Mouse (Mus musculus): ENCODE results near the gene Paqr7.
A peak's percentile ranks its signal among the peaks of the same experiment; 100 is the strongest.

Gene Paqr7

GRCm38 (mm10) chr4:134534932-134535786 is 38.7 kb downstream of the Paqr7 start, which contains the start of gene Mtfr1l:
Gene Mtfr1l, minus strand, starts transcription at chr4:134535387.
- peak; percentile 93 to 94 for DNase-seq (ENCODE audit: low spot score in 2 of 2)

- DNase-seq (ENCODE audit: low spot score in 2 of 2): no peak
These were observed 39.3 kb downstream of the Paqr7 start for GRCm38 (mm10) chr4:134535787-134536151.

DNA sequence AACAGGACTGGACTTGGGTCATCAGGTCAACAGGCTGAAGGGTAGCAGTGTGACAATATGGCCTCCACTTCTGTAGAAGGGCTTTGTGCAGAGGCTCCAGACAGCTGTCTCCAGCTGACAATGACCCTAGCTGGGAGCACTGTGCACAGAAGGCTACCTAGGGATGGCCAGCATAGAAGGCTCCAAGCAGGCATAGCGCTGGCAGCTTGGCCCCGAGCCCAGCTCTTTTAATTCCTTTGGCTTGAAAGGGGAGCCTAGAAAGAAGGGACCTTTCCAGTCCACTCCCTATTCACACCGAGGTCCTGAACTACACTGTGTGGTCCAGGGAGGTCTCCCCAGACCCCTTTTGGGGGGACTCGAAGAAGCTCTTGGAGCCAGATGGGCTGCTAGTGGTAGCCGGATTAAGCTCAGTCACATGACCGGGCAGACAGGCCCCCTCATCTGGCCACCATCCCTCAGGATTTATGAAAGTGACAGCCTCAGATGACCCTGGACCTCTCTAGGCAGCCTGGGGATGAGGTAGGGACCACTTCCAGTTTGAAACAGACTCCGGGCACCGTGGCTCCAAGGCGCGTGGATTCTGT is 42.6 kb downstream of the Paqr7 start:
- DNase-seq (ENCODE audit: low spot score in 2 of 2): no peak

- DNase-seq (ENCODE audit: low spot score in 2 of 2): peak; percentile 23 to 25
These were observed 46.2 kb downstream of the Paqr7 start for GRCm38 (mm10) chr4:134542726-134543125.

DNA sequence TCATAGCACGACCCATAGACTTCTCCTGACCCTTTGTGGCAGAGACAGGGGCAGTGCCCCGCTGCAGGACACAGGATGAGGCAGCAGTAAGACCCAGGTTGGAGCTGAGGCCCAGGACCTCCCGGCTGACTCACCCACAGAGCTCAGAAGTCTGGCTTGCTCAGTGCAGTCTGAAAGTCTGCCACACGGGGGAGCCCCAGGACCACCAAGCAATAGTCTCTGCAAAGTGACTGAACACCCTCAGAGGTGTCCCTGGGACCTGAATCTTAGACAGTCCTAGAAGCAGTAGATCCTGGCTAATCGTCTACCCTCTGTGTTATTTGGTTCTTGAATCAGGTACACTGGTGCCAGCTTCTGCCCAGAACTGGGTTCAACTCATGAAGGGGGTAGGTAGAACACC is 46.8 kb downstream of the Paqr7 start:
- peak; percentile 81 to 96 for DNase-seq (ENCODE audit: low spot score in 2 of 2)

DNA sequence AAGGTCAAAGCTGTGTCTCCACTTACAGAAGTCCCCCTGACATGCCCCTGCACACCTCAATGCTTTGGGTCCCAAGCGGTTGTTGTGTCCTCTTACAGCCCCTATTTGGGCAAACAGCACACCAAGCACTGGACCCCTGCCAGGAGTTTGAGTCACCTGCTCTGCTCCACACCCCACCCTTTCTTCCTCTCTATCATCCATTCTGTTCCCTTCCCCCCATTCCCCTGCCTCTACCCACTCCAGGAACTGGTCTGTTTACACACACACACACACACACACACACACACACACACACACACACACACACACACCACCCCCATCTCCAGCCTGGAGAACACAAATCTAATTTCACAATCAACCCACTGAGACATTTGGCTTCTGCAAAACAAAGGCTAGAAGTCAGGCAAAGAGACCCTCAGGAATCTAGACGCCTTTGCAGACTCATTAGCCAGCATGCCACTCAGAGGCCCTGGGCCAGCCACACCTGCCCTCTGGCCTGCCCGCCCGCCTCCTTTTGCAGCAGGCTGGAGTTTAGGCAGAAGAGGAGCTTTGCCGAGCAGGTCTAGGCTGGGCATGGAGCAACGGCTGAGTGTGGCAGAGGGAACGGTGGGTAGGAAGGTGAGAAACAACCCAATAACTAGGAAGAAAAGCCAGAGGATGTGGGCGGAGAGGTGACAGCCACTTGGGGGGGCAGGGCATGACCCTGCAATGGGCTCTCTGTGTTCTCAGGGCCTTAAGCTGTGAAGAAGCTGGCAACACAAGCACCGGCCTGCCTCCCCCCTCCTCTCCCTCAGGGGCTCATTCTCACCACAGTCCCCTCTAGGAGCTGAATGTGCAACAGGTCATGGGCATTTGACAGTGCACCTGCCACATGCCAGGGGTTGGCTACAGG is 50.6 kb downstream of the Paqr7 start:
- no peak for DNase-seq (ENCODE audit: low spot score in 2 of 2)

DNA sequence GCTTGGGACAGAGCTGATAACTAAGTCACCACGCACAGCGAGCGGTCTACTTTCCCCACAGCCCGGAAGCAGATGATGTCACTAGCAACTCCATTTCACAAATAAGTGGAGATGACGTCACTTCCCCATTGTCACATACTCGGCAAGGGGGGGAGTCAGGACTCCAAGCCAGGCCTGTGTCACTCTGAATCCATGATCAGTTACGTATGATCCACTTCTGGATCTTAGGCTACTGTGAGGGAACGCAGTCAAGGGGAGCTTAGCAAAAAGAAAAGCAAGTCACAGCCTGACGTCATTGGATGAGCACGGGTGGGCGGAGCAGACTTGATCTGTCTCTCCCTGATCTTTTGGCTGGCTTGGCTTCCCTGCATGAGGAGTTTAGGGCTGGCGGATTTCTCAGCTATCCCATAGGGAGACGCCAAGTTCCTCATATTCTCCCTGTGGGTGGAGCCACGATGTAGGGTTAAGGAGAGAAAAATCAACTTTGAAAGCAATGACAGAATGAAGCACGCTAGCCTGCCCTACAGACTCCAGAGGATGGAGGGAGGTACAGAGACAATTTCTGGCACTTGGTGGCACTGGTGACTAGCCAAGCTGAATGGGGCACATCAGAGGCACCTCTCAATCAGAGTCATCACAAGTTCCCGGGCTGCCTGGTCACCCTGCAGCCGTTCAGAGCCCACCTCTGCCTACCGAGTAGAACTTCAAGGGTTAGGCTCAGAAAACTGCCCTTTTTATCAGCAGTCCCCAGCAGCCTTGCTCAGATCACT is 51.9 kb downstream of the Paqr7 start:
- DNase-seq (ENCODE audit: low spot score in 2 of 2): no peak

DNA sequence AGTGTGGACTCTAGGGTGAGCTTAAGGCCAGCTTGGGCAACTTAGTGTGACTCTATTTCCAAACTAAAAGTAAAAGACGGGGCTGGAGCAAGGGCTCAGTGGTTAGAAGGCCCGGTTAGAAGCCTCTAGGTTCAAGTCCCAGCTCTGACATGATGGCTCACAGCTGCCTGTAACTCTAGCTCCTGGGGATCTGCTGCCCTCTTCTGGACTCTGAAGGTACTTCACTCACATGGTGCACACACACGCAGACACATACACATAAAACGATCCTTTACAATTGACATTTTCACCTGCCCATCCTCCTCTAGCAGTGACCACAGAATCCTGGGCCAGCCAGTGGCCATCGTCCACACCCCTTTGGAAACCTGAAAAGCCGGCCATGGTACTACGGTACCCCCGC is 53.4 kb downstream of the Paqr7 start:
- no peak for DNase-seq (ENCODE audit: low spot score in 2 of 2)

DNA sequence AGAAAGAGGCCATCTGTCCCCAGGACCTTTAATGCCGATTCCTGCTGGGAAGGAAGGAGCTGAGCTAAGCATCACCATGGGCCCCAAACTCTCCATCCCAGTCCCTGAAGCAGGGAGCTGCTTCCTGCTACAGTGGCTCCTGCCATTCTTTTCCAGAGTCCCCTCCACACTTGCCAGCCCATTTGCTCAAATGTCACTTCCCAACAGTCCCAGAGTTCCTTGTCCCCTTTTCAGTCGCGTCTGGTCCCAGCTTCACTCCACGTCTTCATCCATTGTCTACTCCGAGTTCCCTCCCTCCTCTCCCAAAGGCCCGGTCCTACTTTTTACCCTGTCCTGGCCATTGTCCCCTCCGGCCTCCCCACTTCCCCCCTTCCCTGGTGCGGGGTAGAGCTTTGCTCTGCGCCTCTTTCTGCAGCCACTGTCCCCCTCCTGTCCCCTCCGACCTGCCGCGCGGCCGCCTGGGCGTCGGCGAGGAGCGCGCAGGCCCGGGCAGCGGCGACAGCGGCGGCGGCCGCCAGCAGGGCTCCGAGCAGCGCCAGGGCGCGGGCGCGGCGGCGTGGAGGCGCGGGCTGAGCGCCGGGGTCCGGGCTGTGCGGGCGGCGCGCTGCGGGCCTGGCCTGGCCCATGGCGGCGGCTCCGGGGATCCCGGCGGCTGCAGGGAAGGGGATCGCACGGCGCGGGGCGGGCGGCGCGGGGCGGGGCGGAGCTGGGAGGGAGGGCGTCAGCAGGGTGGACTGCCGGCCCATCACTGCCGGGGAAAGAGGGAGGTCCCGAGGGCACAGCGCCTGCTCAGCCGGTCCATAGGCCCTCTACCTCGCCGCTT is 55.2 kb downstream of the Paqr7 start, which contains the start of gene Selenon:
Selenon (minus strand) TSS at position 673 of the 823 bp plus-strand sequence.
- DNase-seq (ENCODE audit: low spot score in 2 of 2): no peak

- no peak for DNase-seq (ENCODE audit: low spot score in 2 of 2)
These were observed 57.1 kb downstream of the Paqr7 start for GRCm38 (mm10) chr4:134553631-134554030.

DNA sequence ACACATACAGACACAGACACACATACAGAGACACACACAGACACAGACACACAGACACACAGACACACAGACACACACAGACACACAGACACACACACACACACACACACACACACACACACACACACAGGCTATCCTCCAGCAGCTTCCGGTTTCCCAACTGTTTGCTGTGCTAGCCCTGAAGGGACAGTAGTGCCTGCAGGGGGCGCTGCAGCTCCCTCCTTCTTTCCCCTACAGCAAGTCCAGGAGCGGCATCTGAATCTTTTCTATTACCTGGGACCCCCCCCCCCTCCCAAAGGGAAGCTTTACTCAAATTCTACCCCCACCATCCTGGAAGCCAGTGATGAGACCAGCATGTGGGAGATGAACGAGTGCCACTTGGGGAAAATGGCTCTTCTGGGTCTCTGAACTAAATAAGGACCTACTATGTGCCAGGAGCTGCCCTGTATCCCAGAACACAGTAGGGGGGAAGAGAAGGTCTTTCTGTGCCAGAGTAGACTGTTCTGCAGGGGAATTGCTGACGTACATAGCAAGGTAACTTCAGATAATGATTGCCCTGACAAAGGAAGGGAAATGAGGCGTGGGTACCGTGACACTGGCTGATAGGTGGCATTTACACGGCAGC is 59.6 kb downstream of the Paqr7 start:
- no peak for DNase-seq (ENCODE audit: low spot score in 2 of 2)

GRCm38 (mm10) chr4:134557626-134558249 is 61.2 kb downstream of the Paqr7 start:
- DNase-seq (ENCODE audit: low spot score in 2 of 2): no peak

DNA sequence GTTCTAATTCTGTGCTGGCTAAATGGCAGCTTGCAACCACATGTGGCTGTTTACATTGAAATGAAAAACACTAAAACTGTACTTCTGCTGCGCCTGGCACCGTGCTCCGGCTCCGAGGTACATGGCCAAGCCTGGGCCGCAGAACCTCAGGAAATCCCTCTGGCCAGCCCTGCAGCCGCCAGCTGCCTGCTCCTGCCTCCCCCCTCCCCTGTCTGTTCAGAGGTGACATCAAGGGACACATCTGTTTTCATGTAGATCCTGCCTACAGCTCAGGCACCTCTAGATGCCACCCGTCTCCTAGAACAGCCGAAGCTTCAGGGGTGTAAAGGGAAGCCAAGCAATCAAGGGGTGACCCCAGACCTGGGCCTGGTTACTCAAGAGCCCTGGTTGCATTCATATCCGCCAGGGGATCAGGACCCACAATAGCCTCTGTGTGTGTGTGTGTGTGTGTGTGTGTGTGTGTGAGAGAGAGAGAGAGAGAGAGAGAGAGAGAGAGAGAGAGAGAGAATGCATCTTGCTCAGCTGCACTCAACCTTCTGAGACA is 62.1 kb downstream of the Paqr7 start:
- DNase-seq (ENCODE audit: low spot score in 2 of 2): peak; percentile 41 to 52

GRCm38 (mm10) chr4:134559154-134559553 is 62.7 kb downstream of the Paqr7 start:
- no peak for DNase-seq (ENCODE audit: low spot score in 2 of 2)
